Mouse (Mus musculus): Measurements from ENCODE around the gene Exoc6b.
A peak's percentile ranks its signal among the peaks of the same experiment; 100 is the strongest.

The Exoc6b gene

GRCm38 (mm10) chr6:84708631-84709030, 360.7 kb downstream of the Exoc6b start:
- no peak for DNase-seq

- DNase-seq: no peak
Measured at GRCm38 (mm10) chr6:84699579-84699978, 369.7 kb downstream of the Exoc6b start.

- DNase-seq: no peak
Measured at GRCm38 (mm10) chr6:84698288-84698673, 371.0 kb downstream of the Exoc6b start.

GRCm38 (mm10) chr6:84697474-84698287, 371.6 kb downstream of the Exoc6b start:
- DNase-seq: no peak

GRCm38 (mm10) chr6:84693844-84694243, 375.5 kb downstream of the Exoc6b start:
- DNase-seq: no peak

GRCm38 (mm10) chr6:84693204-84693603, 376.1 kb downstream of the Exoc6b start:
- no peak for DNase-seq

GRCm38 (mm10) chr6:84691907-84692306, 377.4 kb downstream of the Exoc6b start:
- DNase-seq: no peak

- no peak for DNase-seq
Measured at GRCm38 (mm10) chr6:84677770-84678169, 391.5 kb downstream of the Exoc6b start.

- DNase-seq: no peak
Measured at GRCm38 (mm10) chr6:84674936-84675335, 394.4 kb downstream of the Exoc6b start.

- no peak for DNase-seq
Measured at GRCm38 (mm10) chr6:84674136-84674535, 395.2 kb downstream of the Exoc6b start.

- no peak for DNase-seq
Measured at GRCm38 (mm10) chr6:84661451-84662112, 407.7 kb downstream of the Exoc6b start.

GRCm38 (mm10) chr6:84660982-84661381, 408.3 kb downstream of the Exoc6b start:
- no peak for DNase-seq

- no peak for DNase-seq
Measured at GRCm38 (mm10) chr6:84657091-84657490, 412.2 kb downstream of the Exoc6b start.

- DNase-seq: peak; percentile 28
Measured at GRCm38 (mm10) chr6:84656680-84657079, 412.6 kb downstream of the Exoc6b start.

GRCm38 (mm10) chr6:84651902-84652301, 417.4 kb downstream of the Exoc6b start:
- no peak for DNase-seq

- DNase-seq: no peak
Measured at GRCm38 (mm10) chr6:84647197-84647596, 422.1 kb downstream of the Exoc6b start.

- no peak for DNase-seq
Measured at GRCm38 (mm10) chr6:84646696-84647095, 422.6 kb downstream of the Exoc6b start.

GRCm38 (mm10) chr6:84641062-84641431, 428.3 kb downstream of the Exoc6b start:
- DNase-seq: no peak

- DNase-seq: no peak
Measured at GRCm38 (mm10) chr6:84640324-84641061, 428.8 kb downstream of the Exoc6b start.

- no peak for DNase-seq
Measured at GRCm38 (mm10) chr6:84638206-84638605, 431.1 kb downstream of the Exoc6b start.

GRCm38 (mm10) chr6:84631588-84631987, 437.7 kb downstream of the Exoc6b start:
- DNase-seq: no peak

- DNase-seq: no peak
Measured at GRCm38 (mm10) chr6:84630276-84630675, 439.0 kb downstream of the Exoc6b start.

- no peak for DNase-seq
Measured at GRCm38 (mm10) chr6:84628831-84629230, 440.5 kb downstream of the Exoc6b start.

GRCm38 (mm10) chr6:84626398-84626797, 442.9 kb downstream of the Exoc6b start:
- DNase-seq: no peak

Data from thymus, postnatal 25 days (tissue).